Mouse (Mus musculus) kidney, embryonic 16.5 days (tissue): ENCODE data around the gene E430018J23Rik. TPM values are rescaled to one million over a fixed set of nuclear protein-coding genes. Genes with fewer than 3 reads are reported as not detected.
"Not testable (repeated sequence)": the region's sequence is repeated elsewhere in the genome, so short reads cannot be mapped to it uniquely, and the experiment has no call there.

ENCODE experiments used
- ATAC-seq: fragments of 200-750 bp; cut with Nextera tagmentation; 2 replicates; pipeline ENCODE4 v1.8.0; 2017; ENCODE audit warnings: moderate TSS enrichment; ENCODE audit not compliant: low FRiP score, low TSS enrichment
- H3K27ac ChIP-seq: fragments of 300-500 bp; sonication (generic); 2 replicates; pipeline ENCODE4 v1.5.1; 2014; ENCODE audit warnings: low read length
- H3K27me3 ChIP-seq: fragments of 300-500 bp; sonication (generic); 2 replicates; pipeline ENCODE4 v1.6.1; 2014; ENCODE audit warnings: low read length, control low read depth, mixed read lengths; ENCODE audit not compliant: insufficient read depth
- H3K36me3 ChIP-seq: fragments of 300-500 bp; sonication (generic); 2 replicates; pipeline ENCODE4 v1.6.1; 2014; ENCODE audit warnings: low read length, control low read depth, mixed read lengths; ENCODE audit not compliant: insufficient read depth
- H3K4me1 ChIP-seq: fragments of 300-500 bp; sonication (generic); 2 replicates; pipeline ENCODE4 v1.6.1; 2014; ENCODE audit warnings: low read length, control low read depth, mixed read lengths; ENCODE audit not compliant: insufficient read depth
- H3K4me2 ChIP-seq: fragments of 300-500 bp; sonication (generic); replicated peaks from 2 replicates; pipeline ENCODE4 v1.6.1; 2014; ENCODE audit warnings: low read depth, low read length
- H3K4me3 ChIP-seq: fragments of 300-500 bp; sonication (generic); 2 replicates; pipeline ENCODE4 v1.5.1; 2014; ENCODE audit warnings: mild to moderate bottlenecking, low read length
- H3K9ac ChIP-seq: fragments of 300-500 bp; sonication (generic); replicated peaks from 2 replicates; pipeline ENCODE4 v1.6.1; 2014; ENCODE audit warnings: low read length
- H3K9me3 ChIP-seq: fragments of 300-500 bp; sonication (generic); 2 replicates; pipeline ENCODE4 v1.6.1; 2016; ENCODE audit warnings: low read length, control low read depth
- WGBS: fragments of 180-500 bp; shearing (Covaris S2); extraction: QIAGEN DNeasy Blood & Tissue Kit; methylation state at CpG from one replicate; pipeline ENCODE4 v1.1.7; 2014; 5-methylcytosine and 5-hydroxymethylcytosine counted together
- polyA plus RNA-seq: library from polyadenylated mRNA; unstranded; fragments of >200 nt; fragmentation: Nextera tagmentation; extraction: Ambion mirVana; gene quantifications from 2 replicates; pipeline ENCODE4 v1.2.1, GENCODE M21; 2015

The E430018J23Rik gene
- polyA plus RNA-seq, 1 experiment from 2014 or later = 8.3 TPM

DNA sequence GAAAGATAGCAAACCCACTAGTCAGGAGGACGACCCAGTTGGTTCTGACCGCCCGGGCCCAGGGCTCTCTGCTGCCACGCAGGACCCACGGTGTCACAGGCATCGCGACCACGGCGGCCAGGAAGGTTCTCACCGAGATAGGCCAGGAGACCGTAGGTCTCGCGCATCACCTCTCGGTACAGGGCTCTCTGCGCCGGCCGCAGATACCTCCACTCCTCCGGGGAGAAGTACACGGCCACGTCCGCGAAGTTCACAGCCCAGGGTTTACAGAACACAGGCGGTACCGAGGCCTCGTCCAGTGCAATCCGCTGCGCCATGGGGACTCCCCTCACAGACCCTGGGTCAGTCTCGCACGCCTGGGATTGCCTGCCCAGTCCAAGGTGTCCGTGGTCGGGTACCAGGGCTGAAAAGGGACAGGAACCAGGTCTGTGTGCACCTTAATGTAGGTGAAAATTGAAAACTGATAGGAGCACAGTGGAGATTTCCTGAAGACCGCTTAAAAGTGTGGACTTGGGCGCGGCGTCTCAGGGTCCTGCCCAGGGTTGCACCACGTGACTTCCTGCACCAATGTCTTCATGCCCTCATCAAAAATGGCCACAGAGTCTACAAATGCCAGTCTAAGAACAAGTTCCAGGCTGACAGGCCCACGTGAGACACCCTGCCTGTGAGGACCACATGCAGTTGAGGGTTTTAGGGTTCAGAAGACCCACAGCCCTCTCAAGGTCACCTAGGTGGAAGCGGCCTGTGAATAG lies 6.6 kb downstream of the E430018J23Rik start, which contains the start of gene 9130019O22Rik:
Gene 9130019O22Rik (minus strand): TSS at position 526 of the 752 bp plus-strand sequence.
- ATAC-seq = peak; percentile 72
- H3K4me2 ChIP-seq = peak within 1 kb of the TSS; percentile 66
- H3K4me1 ChIP-seq = no peaks in the 10 kb centered on the region
- peak within 1 kb of the TSS; percentile 63 for H3K4me3 ChIP-seq
- H3K9ac ChIP-seq = peak within 1 kb of the TSS; percentile 80
- H3K9me3 ChIP-seq = peaks cover 2% of the 10 kb centered on the region; the same call in 1 of the 2 replicates
- peaks cover 25% of the 10 kb centered on the region for H3K36me3 ChIP-seq
- 19% methylated on average over 38 of the region's 38 CpGs for WGBS
- peak within 1 kb of the TSS; percentile 41; the same call in 1 of the 2 replicates for H3K27ac ChIP-seq
- H3K27me3 ChIP-seq = no peaks in the 10 kb centered on the region

DNA sequence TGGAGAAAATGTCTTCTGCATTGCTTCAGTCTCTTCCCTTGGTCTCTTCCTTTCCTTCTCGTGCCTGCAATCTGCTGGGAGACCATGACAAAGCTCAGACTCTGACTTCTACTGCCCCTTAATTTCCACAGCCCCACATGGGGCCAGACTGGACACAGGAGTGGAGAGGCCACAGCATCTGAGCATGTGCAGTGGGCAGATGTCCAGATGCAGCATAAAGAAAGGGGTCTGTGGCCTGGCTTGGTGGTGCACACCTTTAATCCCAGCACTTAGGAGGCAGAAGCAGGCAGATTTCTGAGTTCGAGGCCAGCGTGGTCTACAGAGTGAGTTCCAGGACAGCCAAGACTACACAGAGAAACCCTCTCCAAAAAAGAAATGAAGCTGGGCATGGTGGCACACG lies 7.9 kb downstream of the E430018J23Rik start:
- H3K4me3 ChIP-seq, H3K27ac ChIP-seq, H3K9me3 ChIP-seq, H3K27me3 ChIP-seq, H3K9ac ChIP-seq, H3K4me2 ChIP-seq, ATAC-seq, H3K4me1 ChIP-seq: not testable (repeated sequence)
- WGBS = 96% methylated on average over 4 of the region's 4 CpGs
- peaks cover 18% of the 10 kb centered on the region for H3K36me3 ChIP-seq

DNA sequence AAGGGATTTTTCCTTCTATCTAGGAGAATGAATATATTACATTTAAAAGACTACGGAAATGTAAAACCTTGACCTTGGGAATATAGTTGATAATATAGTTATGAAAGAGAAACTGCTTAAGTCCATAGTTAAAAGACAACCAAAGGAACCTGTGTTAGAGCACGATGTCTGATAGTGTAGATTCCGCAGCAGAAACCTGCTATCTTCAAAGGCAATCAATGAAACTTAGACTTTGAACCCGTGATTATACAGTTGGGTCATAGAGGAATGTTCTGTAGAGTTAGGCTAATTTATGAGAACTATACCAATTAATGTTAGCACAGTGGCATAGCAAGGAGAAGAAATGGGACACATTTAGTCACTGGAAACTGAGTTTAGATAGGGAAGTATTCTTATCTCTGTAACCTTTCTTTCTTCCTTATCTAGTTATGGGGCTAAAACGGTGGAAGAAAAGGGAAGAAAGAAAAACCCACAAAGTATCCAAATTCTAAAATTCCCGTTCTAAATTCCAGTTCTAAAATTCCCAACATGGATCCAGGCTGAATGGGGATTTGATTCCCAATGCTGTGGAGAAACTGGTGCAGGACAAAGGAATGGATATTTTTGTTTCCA lies 15.0 kb downstream of the E430018J23Rik start:
- Histone ChIP-seq H3K9ac (no peak overlapping the region), H3K9me3 (no peaks in the 10 kb centered on the region), H3K36me3 (peaks cover 10% of the 10 kb centered on the region), H3K27ac (no peak overlapping the region), H3K4me3 (no peak overlapping the region), H3K4me2 (no peak overlapping the region), H3K27me3 (no peaks in the 10 kb centered on the region), H3K4me1 (peaks cover 4% of the 10 kb centered on the region; the same call in 1 of the 2 replicates)
- WGBS = 74% methylated on average over 6 of the region's 6 CpGs
- no peak for ATAC-seq

DNA sequence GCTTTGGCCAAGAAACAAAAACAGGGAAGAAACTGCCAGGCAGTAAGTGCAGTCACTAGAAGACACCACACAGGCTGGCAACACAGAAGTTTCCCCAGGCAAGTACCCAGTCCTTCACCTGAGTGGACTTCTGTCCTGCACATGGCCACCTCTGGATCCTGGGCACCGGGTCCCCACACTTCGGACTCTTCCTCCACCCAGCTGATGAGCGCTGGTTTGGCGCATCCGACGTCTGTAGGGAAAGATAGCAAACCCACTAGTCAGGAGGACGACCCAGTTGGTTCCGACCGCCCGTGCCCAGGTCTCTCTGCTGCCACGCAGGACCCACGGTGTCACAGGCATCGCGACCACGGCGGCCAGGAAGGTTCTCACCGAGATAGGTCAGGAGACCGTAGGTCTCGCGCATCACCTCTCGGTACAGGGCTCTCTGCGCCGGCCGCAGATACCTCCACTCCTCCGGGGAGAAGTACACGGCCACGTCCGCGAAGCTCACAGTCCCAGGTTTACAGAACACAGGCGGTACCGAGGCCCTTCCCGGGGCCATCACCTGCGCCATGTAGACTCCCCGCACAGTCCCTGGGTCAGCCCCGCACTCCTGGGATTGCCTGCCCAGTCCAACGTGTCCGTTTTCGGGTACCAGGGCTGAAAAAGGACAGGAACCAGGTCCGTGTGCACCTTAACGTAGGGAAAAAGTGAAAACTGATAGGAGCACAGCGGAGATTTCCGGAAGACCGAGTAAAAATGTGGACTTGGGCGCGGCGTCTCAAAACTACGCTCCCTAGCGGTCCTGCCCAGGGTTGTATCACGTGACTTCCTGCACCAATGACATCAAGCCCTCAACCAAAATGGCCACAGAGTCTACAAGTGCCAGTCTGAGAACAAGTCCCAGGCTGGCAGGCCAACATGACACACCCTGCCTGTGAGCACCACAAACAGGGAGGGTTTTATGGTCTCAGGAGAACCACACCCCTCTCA lies 17.9 kb downstream of the E430018J23Rik start, which contains the start of gene Zfp747:
Gene Zfp747 (minus strand): TSS at position 780 of the 975 bp plus-strand sequence.
- not testable (repeated sequence) for H3K27me3 ChIP-seq, H3K4me1 ChIP-seq, H3K9me3 ChIP-seq
- Histone ChIP-seq H3K4me2 (peak within 1 kb of the TSS; percentile 71), H3K9ac (peak within 1 kb of the TSS; percentile 91), H3K4me3 (peak within 1 kb of the TSS; percentile 83), H3K36me3 (peaks cover 14% of the 10 kb centered on the region), H3K27ac (peak within 1 kb of the TSS; percentile 79)
- ATAC-seq = peak; percentile 92
- 1% methylated on average over 46 of the region's 49 CpGs for WGBS

DNA sequence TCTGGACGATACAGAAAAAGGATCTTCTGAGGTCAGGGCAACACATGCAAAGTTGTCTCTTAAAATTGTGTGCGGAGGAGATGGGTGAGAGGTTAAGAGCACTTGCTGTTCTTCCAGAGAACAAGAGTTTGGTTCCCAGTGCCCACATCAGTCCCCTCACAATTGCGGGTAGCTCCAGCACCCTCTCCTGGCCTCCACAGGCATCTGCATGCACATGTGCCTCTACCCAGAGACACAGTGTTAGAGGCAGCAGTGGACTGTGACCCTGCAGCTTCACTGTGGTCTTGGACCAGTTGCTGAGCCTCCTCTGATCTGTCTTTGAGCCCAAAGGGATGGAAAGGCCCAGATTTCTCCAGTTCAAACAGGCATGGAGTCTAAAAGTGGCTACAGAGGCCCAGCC lies 21.6 kb downstream of the E430018J23Rik start:
- not testable (repeated sequence) for H3K27me3 ChIP-seq, H3K9ac ChIP-seq, H3K9me3 ChIP-seq, H3K4me3 ChIP-seq, H3K4me2 ChIP-seq, ATAC-seq, H3K4me1 ChIP-seq, H3K27ac ChIP-seq
- WGBS = 82% methylated on average over 3 of the region's 3 CpGs
- H3K36me3 ChIP-seq = peaks cover 14% of the 10 kb centered on the region

DNA sequence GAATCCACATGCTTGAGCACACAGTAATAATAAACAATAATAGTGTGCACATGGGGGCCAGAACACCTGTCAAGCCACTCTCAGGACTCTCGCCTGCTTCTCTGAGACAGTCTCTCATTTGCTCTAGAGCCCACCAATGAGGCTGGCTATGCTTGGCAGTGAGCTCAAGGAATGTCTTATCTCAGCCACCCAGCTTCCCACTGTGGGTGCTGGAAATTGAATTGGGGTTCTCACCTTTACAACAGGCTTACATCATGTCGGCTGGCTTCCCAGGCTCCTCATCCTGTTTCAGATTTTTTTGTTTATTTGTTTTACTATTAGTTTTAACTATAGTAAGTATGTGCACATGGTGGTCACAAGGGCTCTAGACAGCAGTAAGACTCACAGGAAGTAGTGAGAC lies 22.2 kb downstream of the E430018J23Rik start:
- Histone ChIP-seq H3K9me3 (no peaks in the 10 kb centered on the region), H3K36me3 (peaks cover 14% of the 10 kb centered on the region), H3K4me2 (no peak overlapping the region), H3K9ac (no peak overlapping the region), H3K4me1 (peaks cover 4% of the 10 kb centered on the region; the same call in 1 of the 2 replicates), H3K4me3 (no peak overlapping the region), H3K27ac (no peak overlapping the region), H3K27me3 (no peaks in the 10 kb centered on the region)
- ATAC-seq = no peak
- WGBS = 75% methylated on average over 2 of the region's 2 CpGs

DNA sequence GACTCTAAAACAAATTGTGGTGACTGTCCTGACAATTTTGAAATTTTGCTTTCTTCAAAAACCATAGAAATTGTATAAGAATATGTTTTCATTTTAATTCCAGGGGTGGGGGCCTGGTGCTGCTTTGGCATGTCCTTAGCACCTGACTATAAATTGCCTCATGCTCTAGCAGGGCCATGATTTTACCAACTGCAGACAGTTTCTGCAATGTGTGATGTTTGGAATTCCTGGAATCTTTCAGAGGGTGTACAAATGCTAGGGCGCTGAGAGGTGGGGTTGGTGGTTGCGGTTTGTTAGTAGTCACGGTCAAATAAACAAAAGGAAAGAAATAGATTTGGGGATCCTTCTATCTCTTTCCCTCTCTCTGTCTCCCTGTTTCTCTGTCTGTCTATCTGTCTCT lies 27.2 kb downstream of the E430018J23Rik start:
- no peak overlapping the region for H3K27ac ChIP-seq
- H3K9me3 ChIP-seq = no peaks in the 10 kb centered on the region
- WGBS = 75% methylated on average over 3 of the region's 3 CpGs
- H3K4me2 ChIP-seq = no peak overlapping the region
- no peak overlapping the region for H3K9ac ChIP-seq
- peaks cover 4% of the 10 kb centered on the region for H3K4me1 ChIP-seq
- no peak for ATAC-seq
- H3K4me3 ChIP-seq = no peak overlapping the region
- 0 out of 2 replicates have a peak, but pooled peaks cover 5% of the 10 kb centered on the region for H3K27me3 ChIP-seq
- H3K36me3 ChIP-seq = no peaks in the 10 kb centered on the region

DNA sequence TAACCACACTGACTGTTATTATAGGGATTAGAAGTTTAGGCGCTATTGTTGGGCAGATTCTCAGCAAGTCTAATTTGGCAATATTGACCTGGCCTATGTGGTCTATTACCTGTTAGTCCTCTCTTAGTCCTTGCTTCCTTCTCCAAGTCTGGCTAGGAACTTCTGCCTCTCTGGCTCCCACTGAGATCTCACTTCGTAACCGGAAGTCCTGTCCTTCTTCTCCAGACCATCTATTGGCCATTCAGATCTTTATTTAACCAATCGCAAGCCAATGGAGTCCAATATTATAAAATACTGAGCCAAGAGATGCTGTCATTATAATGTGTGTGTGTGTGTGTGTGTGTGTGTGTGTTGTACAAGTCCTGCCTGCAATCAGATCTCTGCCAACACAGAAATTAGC lies 29.3 kb downstream of the E430018J23Rik start:
- Histone ChIP-seq H3K36me3 (no peaks in the 10 kb centered on the region), H3K4me1 (peaks cover 4% of the 10 kb centered on the region), H3K27me3 (peaks cover 14% of the 10 kb centered on the region; the same call in 1 of the 2 replicates), H3K4me2 (peak overlapping the region; percentile 61), H3K27ac (no peak overlapping the region), H3K9me3 (no peaks in the 10 kb centered on the region), H3K9ac (0 out of 2 replicates have a peak overlapping the region, but pooled peaks have one; percentile 61), H3K4me3 (peak overlapping the region; percentile 43)
- WGBS = 55% methylated on average over 4 of the region's 4 CpGs
- no peak for ATAC-seq

DNA sequence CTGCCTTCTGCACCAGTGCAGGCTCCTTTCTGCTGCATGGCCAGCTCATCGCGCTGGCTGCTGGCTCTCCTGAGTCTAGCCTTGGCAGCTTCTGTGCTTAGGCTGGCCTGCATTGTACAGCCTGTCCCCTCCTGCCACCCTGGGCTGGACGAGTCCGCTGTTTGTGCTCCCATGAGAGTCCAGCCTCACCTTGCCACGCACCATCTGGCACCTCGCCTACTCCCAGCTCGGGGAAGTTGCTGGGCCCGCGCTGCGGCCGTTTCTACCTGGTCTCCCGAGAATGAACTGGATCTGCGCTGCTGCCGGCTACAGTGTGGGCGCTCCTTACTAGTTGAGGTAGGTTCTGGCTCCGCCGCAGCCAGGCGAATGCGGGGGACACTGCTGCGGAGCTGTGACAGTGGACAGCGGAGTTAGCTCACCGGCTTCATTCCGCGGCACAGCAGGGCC lies 29.9 kb downstream of the E430018J23Rik start:
- peak overlapping the region; percentile 61 for H3K9ac ChIP-seq
- H3K4me3 ChIP-seq = peak overlapping the region; percentile 43
- no peak overlapping the region for H3K27ac ChIP-seq
- peak overlapping the region; percentile 61 for H3K4me2 ChIP-seq
- no peaks in the 10 kb centered on the region for H3K9me3 ChIP-seq
- peaks cover 14% of the 10 kb centered on the region; the same call in 1 of the 2 replicates for H3K27me3 ChIP-seq
- H3K36me3 ChIP-seq = no peaks in the 10 kb centered on the region
- ATAC-seq = peak; percentile 59
- 1% methylated on average over 24 of the region's 24 CpGs for WGBS
- peaks cover 4% of the 10 kb centered on the region for H3K4me1 ChIP-seq
